Mouse (Mus musculus) urinary bladder, postnatal 36 days (tissue): Measurements from ENCODE around the gene Cyp26b1.

ENCODE experiments used
- DNase-seq, 2 experiments: peaks; one replicate each; pipeline ENCODE4 v3.0.0; 2022; ENCODE audit warnings: low spot score in 2 of 2, mixed read lengths in 1 of 2

Gene Cyp26b1

DNA sequence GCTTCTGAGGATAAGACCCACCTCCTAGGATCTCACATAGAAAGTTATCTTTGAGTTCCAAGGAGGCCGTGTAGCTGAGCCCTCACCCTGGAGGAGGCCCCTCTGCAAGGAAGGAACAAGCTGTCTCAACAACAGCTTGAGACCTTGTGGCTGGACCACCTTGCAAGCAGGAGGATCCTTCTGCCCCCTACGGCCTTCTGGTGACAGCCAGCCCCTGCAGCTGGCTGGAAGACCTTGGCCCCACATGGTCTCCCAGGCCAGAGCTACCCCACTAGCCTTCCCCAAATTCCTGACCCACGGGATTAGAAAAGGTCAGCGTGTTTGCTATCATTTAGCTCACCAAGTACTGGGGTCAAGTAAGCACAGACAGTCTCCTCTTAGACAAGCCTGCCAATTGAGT, 30.8 kb downstream of the Cyp26b1 start:
- no peak for DNase-seq

DNA sequence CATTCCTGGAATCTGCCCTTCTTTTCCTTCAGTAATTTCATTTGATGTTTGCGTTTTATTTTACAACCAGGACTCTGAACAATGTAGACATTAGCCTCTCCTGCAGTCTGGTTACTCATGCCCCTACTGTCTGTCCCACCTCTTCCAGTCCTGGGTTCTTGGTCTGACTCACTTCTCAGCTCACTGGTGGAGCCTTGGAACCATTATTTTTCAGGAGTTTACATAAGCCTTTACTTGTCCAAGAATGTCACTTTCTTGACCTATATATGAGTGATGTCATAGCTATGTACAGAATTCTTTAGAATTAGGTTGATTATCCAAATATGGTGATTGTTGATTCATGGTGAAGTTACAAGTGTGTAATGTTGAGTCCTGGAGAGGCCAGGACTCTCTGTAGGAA, 32.5 kb downstream of the Cyp26b1 start:
- no peak for DNase-seq

DNA sequence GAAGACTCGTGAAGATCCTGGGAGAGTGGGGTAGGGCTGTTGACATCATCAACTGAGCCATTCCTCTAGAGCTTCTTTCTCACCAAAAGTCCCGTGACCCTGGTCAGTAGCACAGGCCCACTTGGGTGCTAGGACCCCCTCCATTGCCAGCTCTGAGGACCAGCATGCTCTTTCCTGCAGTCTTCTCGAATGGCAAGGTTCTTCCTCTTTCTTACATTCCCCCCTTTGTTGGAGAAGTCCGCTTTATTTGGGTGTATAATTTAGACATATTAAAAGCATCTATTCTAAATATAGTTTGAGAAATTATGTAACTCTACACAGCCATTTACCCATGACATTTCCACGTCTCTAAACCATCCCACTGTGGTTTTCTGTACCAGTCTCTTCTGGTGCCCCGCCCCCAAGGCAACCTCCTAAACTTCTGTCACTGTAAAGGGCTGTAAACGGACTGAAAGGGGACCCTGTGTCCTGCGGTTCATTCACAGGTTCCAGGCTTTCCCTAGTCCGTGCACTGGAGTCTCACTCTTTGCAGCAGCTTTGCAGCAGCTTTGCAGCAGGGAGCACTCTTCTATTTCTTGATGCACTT, 43.8 kb downstream of the Cyp26b1 start:
- no peak for DNase-seq

DNA sequence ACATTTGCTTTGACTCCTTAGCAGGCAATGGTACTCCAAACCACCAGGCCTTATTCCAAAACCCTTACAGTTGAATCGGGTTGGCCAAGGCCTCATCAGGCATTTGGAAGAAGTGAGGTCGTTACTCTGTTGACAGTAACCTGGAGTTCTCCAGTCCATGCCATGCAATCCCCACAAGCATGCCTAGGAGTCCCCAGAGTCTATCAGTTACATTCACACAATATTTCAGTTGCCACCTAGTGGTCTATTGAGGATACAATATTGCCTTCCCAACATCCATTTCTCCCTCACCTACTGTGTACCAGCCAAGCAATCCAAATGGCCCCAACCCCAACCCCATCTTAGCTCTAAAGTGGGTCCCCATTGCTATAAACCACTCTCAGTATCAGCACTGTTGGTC, 48.3 kb downstream of the Cyp26b1 start:
- no peak for DNase-seq

DNA sequence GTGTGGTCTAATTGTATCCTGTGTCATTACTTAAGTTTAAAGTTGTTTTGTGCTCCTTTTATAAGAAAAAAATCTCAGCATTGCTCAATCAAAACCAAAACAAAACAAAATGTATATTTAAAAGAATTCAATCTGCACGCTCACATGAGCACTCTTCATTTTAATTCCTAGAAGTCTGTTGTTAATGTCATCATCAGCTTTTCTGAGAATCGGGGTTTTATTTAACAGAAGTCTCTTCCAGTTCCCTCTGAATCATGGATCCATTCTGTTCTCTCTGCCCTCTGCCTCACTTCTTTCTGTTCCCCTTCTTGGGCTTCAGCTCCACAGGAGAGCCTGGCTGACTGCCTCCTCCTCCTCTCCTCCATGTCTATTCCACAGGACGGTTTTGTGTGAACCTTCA, 49.3 kb downstream of the Cyp26b1 start:
- no peak for DNase-seq

DNA sequence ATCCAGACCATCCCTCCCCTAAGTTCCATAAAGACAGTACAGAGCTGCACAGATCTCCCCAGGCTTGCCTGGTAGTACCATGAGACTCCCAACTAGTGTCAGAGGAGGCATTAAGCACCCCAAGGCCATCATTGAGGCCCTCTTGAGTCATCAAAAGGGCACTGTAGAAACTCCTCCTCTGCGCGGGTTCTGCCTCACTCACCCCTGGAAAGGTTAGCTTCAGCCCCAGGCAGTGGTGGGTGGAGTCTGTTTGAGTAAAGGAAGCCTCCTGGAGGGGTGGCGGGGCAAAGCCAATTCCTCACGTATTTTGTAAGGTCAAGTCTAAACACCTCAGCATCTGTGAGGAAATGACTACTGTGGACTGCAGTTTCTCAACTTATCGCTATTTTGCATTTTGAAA, 50.2 kb downstream of the Cyp26b1 start:
- no peak for DNase-seq

DNA sequence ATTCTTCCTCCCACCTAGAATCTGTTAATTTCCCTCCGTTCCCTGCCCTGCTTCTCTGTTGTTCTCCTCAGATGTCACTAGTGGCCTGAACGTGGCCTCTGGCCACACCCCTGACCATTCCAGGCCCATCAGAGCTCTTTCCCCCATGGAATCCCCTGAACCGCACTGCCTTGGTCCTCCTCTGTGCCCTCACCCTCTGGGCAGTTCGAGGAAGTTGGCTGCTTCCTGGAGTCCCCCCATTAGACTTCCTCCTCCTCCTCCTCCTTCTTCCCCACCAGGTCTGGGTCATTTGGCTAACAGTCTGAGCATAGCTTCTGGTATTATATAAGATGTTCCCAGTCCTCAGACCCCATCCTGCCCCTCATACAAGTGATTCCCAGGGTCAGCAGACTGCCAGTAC, 53.8 kb downstream of the Cyp26b1 start:
- no peak for DNase-seq

DNA sequence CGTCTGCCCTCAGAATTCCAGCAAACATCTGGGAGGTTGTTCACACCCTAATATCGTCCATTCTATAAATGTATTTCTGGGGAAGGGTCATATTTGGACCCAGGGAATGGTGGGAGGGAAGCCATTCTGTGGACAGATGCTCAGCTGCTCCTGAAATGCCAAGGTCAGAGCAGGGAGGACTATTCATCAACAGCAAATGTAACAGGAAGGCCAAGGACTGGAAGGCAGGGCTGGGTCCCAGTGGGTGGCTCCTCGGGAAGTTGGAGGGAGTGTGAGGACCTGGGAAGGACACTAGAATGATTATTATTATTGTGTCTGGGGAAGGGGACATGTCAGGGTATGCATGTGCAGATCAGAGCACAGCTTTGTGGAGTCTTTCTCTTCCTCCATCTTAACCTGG, 55.0 kb downstream of the Cyp26b1 start:
- DNase-seq = no peak

DNA sequence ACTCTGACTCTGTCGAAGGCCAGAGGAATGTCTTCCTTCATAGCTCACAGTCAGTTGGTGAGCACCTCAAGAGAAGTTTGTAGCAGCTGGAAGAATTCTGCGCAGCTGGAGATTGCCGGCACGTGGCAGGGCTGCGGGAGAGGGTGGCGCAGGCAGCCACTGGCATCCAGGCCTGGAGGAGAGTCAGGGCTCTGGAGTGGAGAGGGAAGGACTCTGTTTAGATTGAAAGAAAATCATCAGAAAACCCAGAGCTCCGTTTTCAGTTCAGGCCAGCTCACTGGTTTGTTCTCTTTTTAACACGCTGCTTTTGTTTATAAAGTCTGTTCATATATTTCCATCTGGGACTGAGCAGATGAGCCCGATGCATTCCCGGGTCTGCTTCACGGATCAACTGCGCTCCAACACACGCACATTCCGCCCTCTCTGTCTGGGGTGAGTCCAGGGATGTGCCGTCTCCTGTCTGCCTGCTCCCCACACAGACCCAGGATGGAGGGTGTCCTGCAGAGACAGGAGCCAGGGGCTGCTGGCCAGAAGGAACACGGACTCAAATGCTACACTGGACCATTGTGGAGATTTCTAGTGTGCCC, 56.0 kb downstream of the Cyp26b1 start:
- no peak for DNase-seq

DNA sequence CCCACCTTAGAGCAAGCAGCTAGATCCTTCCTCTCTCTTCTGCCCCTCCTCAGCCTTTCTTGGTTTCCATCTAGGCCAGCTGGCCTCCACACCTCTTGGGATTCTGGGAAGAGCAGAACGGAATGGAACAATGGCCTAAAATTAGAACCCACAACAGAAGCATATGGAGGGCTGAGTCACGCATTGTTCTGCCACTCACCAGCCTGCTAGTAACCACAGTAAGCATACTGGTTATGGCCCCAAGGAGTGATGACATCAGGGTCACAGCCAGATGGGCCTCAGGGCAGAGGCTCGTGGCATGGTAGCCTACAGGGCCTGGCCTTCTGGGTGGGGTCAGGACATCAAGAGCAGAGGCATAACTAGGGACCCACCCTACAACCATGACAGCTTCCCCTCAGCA, 58.8 kb downstream of the Cyp26b1 start:
- DNase-seq = no peak

DNA sequence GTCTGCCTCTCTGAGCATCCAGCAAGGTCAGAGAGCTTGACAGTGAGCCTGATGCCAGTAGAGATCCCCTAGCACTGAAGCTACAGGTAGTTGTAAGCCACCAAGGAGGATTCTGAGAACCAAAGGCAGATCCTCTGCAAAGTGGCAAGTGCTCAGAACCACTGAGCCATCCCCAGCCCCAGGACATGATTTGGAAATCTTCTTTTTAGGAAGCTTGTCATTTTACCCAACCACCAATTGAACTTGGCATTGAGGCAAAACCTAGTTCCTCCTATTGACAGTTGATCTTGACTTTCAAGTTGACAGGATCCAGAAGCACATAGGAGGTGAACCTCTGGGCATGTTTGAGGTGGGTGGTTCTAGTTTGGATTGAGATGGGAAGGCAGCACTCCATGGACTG, 63.8 kb downstream of the Cyp26b1 start:
- DNase-seq = no peak

DNA sequence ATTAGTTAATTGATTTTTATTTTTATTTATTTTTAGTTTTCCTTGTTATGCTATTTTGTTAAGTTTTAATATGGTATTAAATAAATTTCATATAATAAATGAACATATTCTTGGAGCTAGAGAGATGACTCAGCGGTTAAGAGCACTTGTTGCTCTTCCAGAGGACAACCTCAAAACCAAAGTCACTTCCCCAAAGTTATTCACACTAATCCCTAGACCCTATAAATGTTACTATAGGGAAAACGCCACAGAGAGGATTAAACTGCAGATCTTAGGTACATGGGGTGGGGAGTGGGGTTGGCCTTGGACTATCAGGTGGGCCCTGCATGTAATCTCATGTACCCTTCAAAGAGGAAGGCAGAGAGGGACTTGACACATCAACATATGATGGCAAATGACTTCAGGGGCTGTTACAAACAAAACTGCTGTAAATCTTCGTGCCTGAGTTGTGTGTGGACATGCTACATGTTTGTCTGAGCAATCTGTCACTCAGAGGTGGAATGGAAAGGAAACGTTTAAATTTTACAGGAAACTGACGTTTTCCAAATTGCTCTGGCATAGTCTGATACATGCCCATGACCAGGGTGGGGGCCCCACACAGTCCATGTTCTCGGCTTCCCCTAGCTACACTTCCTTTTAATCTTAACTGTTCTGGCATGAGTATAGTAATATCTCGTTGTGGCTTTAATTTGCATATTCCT, 68.7 kb downstream of the Cyp26b1 start:
- no peak for DNase-seq
